Mouse (Mus musculus) CH12.LX (cell line): Measurements from ENCODE around the gene Nol4l. TPM values are rescaled to one million over a fixed set of nuclear protein-coding genes. Genes with fewer than 3 reads are reported as not detected.

ENCODE experiments used
- DNase-seq: peaks from one replicate; pipeline ENCODE4 v3.0.0-alpha.2; 2013; ENCODE audit errors: extremely low read depth
- H3K27ac ChIP-seq: 2 replicates; pipeline ENCODE4 v1.5.1; 2012; ENCODE audit warnings: low read depth, mild to moderate bottlenecking, control low read depth, moderate library complexity; ENCODE audit not compliant: insufficient read depth
- H3K27me3 ChIP-seq: replicated peaks from 2 replicates; pipeline ENCODE3; 2012; ENCODE audit warnings: inconsistent platforms
- H3K36me3 ChIP-seq, 2 experiments: replicated peaks in 1 of 2; 2 replicates each; pipeline versions ENCODE3 to v1.6.1; 2012; ENCODE audit warnings: inconsistent platforms in 1 of 2, low read length in 1 of 2, mild to moderate bottlenecking in 1 of 2, mixed read lengths in 1 of 2, moderate library complexity in 1 of 2; ENCODE audit not compliant: control insufficient read depth in 1 of 2, insufficient read depth in 1 of 2
- H3K4me1 ChIP-seq, 2 experiments: 2 replicates each; pipeline ENCODE4 v1.6.1; 2012; ENCODE audit warnings: inconsistent platforms in 1 of 2, moderate library complexity in 1 of 2; ENCODE audit not compliant: insufficient read depth in 2 of 2, control insufficient read depth in 1 of 2
- H3K4me2 ChIP-seq: 2 replicates; pipeline ENCODE4 v1.6.1; 2012; ENCODE audit warnings: low read depth, mild to moderate bottlenecking, control low read depth; ENCODE audit not compliant: poor library complexity, insufficient read depth, severe bottlenecking
- H3K4me3 ChIP-seq, 3 experiments: fragments of 150-350 bp in 1 of 3; sonication (generic) in 1 of 3; replicated peaks in 1 of 3; 2 replicates each; pipeline versions ENCODE3 to v1.5.1; 2011 to 2012; ENCODE audit warnings: low read depth in 2 of 3, low read length in 2 of 3, mild to moderate bottlenecking in 2 of 3, moderate library complexity in 2 of 3, control low read depth in 1 of 3, improper control_type of control experiment in 1 of 3, inconsistent platforms in 1 of 3, mixed read lengths in 1 of 3; ENCODE audit not compliant: poor library complexity in 1 of 3
- H3K79me2 ChIP-seq: replicated peaks from 2 replicates; pipeline ENCODE4 v1.6.1; 2012; ENCODE audit warnings: mild to moderate bottlenecking, moderate library complexity; ENCODE audit not compliant: control insufficient read depth, poor library complexity, insufficient read depth, severe bottlenecking; ENCODE audit errors: extremely low read depth
- H3K9ac ChIP-seq: 2 replicates; pipeline ENCODE4 v1.6.1; 2012; ENCODE audit warnings: low read depth, mild to moderate bottlenecking, control low read depth, moderate library complexity; ENCODE audit not compliant: insufficient read depth
- H3K9me3 ChIP-seq: replicated peaks from 2 replicates; pipeline ENCODE3; 2012; ENCODE audit warnings: low read length, inconsistent platforms, mixed read lengths
- BHLHE40 ChIP-seq: IDR thresholded peaks from 2 replicates; pipeline ENCODE4 v1.6.1; 2011; ENCODE audit warnings: mild to moderate bottlenecking, low read depth, low read length, improper control_type of control experiment
- CHD1 ChIP-seq: IDR thresholded peaks from 2 replicates; pipeline ENCODE4 v1.6.1; 2012; ENCODE audit warnings: low read depth, low read length, improper control_type of control experiment, inconsistent platforms
- CHD2 ChIP-seq: IDR thresholded peaks from 2 replicates; pipeline ENCODE4 v1.6.1; 2011; ENCODE audit warnings: low read length, improper control_type of control experiment
- CTCF ChIP-seq, 2 experiments: IDR thresholded peaks in 1 of 2; conservative IDR thresholded peaks in 1 of 2; 2 replicates each; pipeline ENCODE4 v1.5.1; 2011 to 2012; ENCODE audit warnings: low read depth in 2 of 2, low read length in 2 of 2, improper control_type of control experiment in 1 of 2, inconsistent platforms in 1 of 2, mild to moderate bottlenecking in 1 of 2, moderate library complexity in 1 of 2
- ELF1 ChIP-seq: IDR thresholded peaks from 2 replicates; pipeline ENCODE4 v1.6.1; 2014; ENCODE audit warnings: low read depth, mild to moderate bottlenecking, inconsistent platforms, low read length, improper control_type of control experiment
- EP300 ChIP-seq: IDR thresholded peaks from 2 replicates; pipeline ENCODE4 v1.6.1; 2011; ENCODE audit warnings: low read length, improper control_type of control experiment
- GABPA ChIP-seq: IDR thresholded peaks from 2 replicates; pipeline ENCODE4 v1.6.1; 2012; ENCODE audit warnings: low read depth, low read length, improper control_type of control experiment, inconsistent platforms; ENCODE audit not compliant: insufficient replicate concordance
- JUN ChIP-seq: IDR thresholded peaks from 2 replicates; pipeline ENCODE4 v1.6.1; 2011; ENCODE audit warnings: low read depth, mild to moderate bottlenecking, low read length, improper control_type of control experiment, moderate library complexity; ENCODE audit not compliant: insufficient read depth
- JUND ChIP-seq: conservative IDR thresholded peaks from 2 replicates; pipeline ENCODE4 v1.6.1; 2011; ENCODE audit warnings: low read depth, low read length, improper control_type of control experiment
- MAFK ChIP-seq: IDR thresholded peaks from 2 replicates; pipeline ENCODE4 v1.6.1; 2011; ENCODE audit warnings: low read length, improper control_type of control experiment; ENCODE audit not compliant: insufficient replicate concordance
- MEF2A ChIP-seq: IDR thresholded peaks from 2 replicates; pipeline ENCODE4 v1.6.1; 2014; ENCODE audit warnings: low read depth, mild to moderate bottlenecking, inconsistent platforms, low read length, improper control_type of control experiment, borderline replicate concordance
- MYC ChIP-seq: IDR thresholded peaks from 2 replicates; pipeline ENCODE4 v1.6.1; 2011; ENCODE audit warnings: low read depth, mild to moderate bottlenecking, improper control_type of control experiment, low read length
- NELFE ChIP-seq: IDR thresholded peaks from 2 replicates; pipeline ENCODE4 v1.6.1; 2011; ENCODE audit warnings: low read depth, low read length, improper control_type of control experiment
- NRF1 ChIP-seq: IDR thresholded peaks from 2 replicates; pipeline ENCODE4 v1.6.1; 2014; ENCODE audit warnings: low read depth, mild to moderate bottlenecking, inconsistent platforms, low read length, improper control_type of control experiment, moderate library complexity
- POLR2A ChIP-seq: IDR thresholded peaks from 2 replicates; pipeline ENCODE4 v1.6.1; 2011; ENCODE audit warnings: low read depth, mild to moderate bottlenecking, improper control_type of control experiment, low read length
- POLR2AphosphoS2 ChIP-seq: IDR thresholded peaks from 2 replicates; pipeline ENCODE4 v1.6.1; 2011; ENCODE audit warnings: low read depth, low read length, improper control_type of control experiment
- RAD21 ChIP-seq: IDR thresholded peaks from 2 replicates; pipeline ENCODE4 v1.6.1; 2011; ENCODE audit warnings: low read depth, mild to moderate bottlenecking, low read length, improper control_type of control experiment, moderate library complexity
- RCOR1 ChIP-seq: conservative IDR thresholded peaks from 2 replicates; pipeline ENCODE4 v1.6.1; 2012; ENCODE audit warnings: low read depth, mild to moderate bottlenecking, inconsistent platforms, low read length, improper control_type of control experiment
- SIN3A ChIP-seq: IDR thresholded peaks from 2 replicates; pipeline ENCODE4 v1.6.1; 2012; ENCODE audit warnings: low read length, improper control_type of control experiment, inconsistent platforms
- TBP ChIP-seq: conservative IDR thresholded peaks from 2 replicates; pipeline ENCODE4 v1.6.1; 2011; ENCODE audit warnings: low read depth, low read length, improper control_type of control experiment
- TCF12 ChIP-seq: IDR thresholded peaks from 2 replicates; pipeline ENCODE4 v1.6.1; 2014; ENCODE audit warnings: low read depth, mild to moderate bottlenecking, inconsistent platforms, low read length, improper control_type of control experiment
- USF2 ChIP-seq: conservative IDR thresholded peaks from 2 replicates; pipeline ENCODE4 v1.6.1; 2011; ENCODE audit warnings: low read depth, low read length, improper control_type of control experiment
- ZKSCAN1 ChIP-seq: IDR thresholded peaks from 2 replicates; pipeline ENCODE4 v1.6.1; 2012; ENCODE audit warnings: low read depth, inconsistent platforms, low read length, improper control_type of control experiment, borderline replicate concordance
- ZMIZ1 ChIP-seq: IDR thresholded peaks from 2 replicates; pipeline ENCODE4 v1.6.1; 2012; ENCODE audit warnings: low read depth, mild to moderate bottlenecking, inconsistent platforms, low read length, improper control_type of control experiment
- dilution Hi-C: fragments of 300-500 bp; cut with MboI; formaldehyde crosslinking; loops from 2 replicates; pipeline ENCODE4 v1.14.3; 2020; ENCODE audit warnings: low sequenced_read_pairs; ENCODE audit not compliant: extremely low pct_unique_long_range_greater_than_20kb, extremely low pct_ligation_motif_present
- in situ Hi-C: fragments of 300-500 bp; cut with MboI; formaldehyde crosslinking; loops from 3 replicates; pipeline ENCODE4 v1.14.3; 2019; ENCODE audit warnings: low sequenced_read_pairs, low pct_ligation_motif_present, low pct_unique_long_range_greater_than_20kb, mixed read lengths
- polyA plus RNA-seq: library from polyadenylated mRNA; unstranded; fragments of >175 nt; gene quantifications from 2 replicates; pipeline ENCODE4 v1.2.1, GENCODE M21; 2012; ENCODE audit warnings: low read depth; ENCODE audit not compliant: insufficient read length
- total RNA-seq, 2 experiments: library from RNA; depleted of rRNA; stranded (reverse); fragments of 300-350 nt in 1 of 2; fragments of >200 nt in 1 of 2; gene quantifications; 2 replicates each; pipeline ENCODE4 v1.2.3; 2012 to 2014

The Nol4l gene
- total and polyA plus RNA-seq, 3 experiments: 1.3 to 3.7 (median 3.5) TPM

- Histone ChIP-seq H3K79me2 (no peaks in the 10 kb centered on the region), H3K9ac (no peak overlapping the region), H3K4me3 (no peak overlapping the region), H3K27me3 (no peaks in the 10 kb centered on the region), H3K4me1 (peaks cover 28 to 46% of the 10 kb centered on the region in 2 experiments), H3K36me3 (peaks cover 3 to 5% of the 10 kb centered on the region in 2 experiments), H3K27ac (no peak overlapping the region), H3K4me2 (no peak overlapping the region), H3K9me3 (no peaks in the 10 kb centered on the region)
- in situ Hi-C loops: loop anchor here (5.0 kb wide), 1 partner anchor 63 kb away; no protein-coding TSS in a partner anchor
- DNase-seq: no peak
- TF ChIP-seq ELF1 (no peak), SIN3A (no peak), ZMIZ1 (no peak), TCF12 (no peak), JUN (no peak), BHLHE40 (no peak), MAFK (no peak), NELFE (no peak), POLR2A (no peak), RAD21 (no peak), CTCF (conservative IDR thresholded peaks at IDR 0.05 in 1 of 2, IDR thresholded peaks at IDR 0.05 in 1 of 2; ENCODE audit: low read depth in 2 of 2, low read length in 2 of 2) (no peak), CHD2 (no peak), USF2 (no peak), MEF2A (no peak), EP300 (no peak)
- dilution Hi-C loops: no loop called here
These were observed 15.8 kb downstream of the Nol4l start for GRCm38 (mm10) chr2:153513983-153514382.

GRCm38 (mm10) chr2:153512416-153513323, 17.1 kb downstream of the Nol4l start:
- H3K4me1 ChIP-seq: peaks cover 32 to 47% of the 10 kb centered on the region in 2 experiments
- H3K27ac ChIP-seq: no peak overlapping the region
- H3K9me3 ChIP-seq: no peaks in the 10 kb centered on the region
- H3K4me3 ChIP-seq: no peak overlapping the region
- H3K27me3 ChIP-seq: no peaks in the 10 kb centered on the region
- no peaks in the 10 kb centered on the region for H3K79me2 ChIP-seq
- dilution Hi-C loops (no loop called here), in situ Hi-C loops (loop anchor here (5.0 kb wide), 1 partner anchor 65 kb away; no protein-coding TSS in a partner anchor)
- DNase-seq: no peak
- H3K4me2 ChIP-seq: no peak overlapping the region
- TF ChIP-seq GABPA: no peak
- TF ChIP-seq RCOR1: no peak
- no peak for TF ChIP-seq JUND
- no peak for TF ChIP-seq POLR2AphosphoS2
- no peak for TF ChIP-seq ZKSCAN1
- no peak for TF ChIP-seq ELF1
- no peak for TF ChIP-seq TBP
- no peak for TF ChIP-seq MYC
- no peak for TF ChIP-seq USF2
- TF ChIP-seq NRF1: no peak
- TF ChIP-seq CHD1: no peak
- no peak overlapping the region for H3K9ac ChIP-seq
- peaks cover 3 to 5% of the 10 kb centered on the region in 2 experiments for H3K36me3 ChIP-seq
